ENCODE assay signal across 8 mouse cellular contexts in genomic region chr4:145199982-145200699, GRCm38 (mm10). TPM values are rescaled to one million over a fixed set of nuclear protein-coding genes. Genes with fewer than 3 reads are reported as not detected.
DNase-seq lines count a peak whose midpoint lies in the region; ATAC-seq and TF ChIP-seq lines count a peak whose summit lies in the region.

No protein-coding gene starts in this region.

- H3K4me1 ChIP-seq in ES-Bruce4 (ENCODE audit: control insufficient read depth, insufficient read depth, low read length): peaks cover 6% of the 10 kb centered on the region
- 0 out of 2 replicates have a peak, but pooled peaks cover 2% of the 10 kb centered on the region for H3K4me1 ChIP-seq in intestine, postnatal 0 days (replicated peaks; ENCODE audit: control insufficient read depth, insufficient read depth, low read length)

- no peaks in the 10 kb centered on the region for H3K36me3 ChIP-seq in ES-Bruce4 (ENCODE audit: control insufficient read depth, insufficient read depth, low read length, poor library complexity, severe bottlenecking)
- no peaks in the 10 kb centered on the region for H3K36me3 ChIP-seq in intestine, postnatal 0 days (ENCODE audit: control insufficient read depth, insufficient read depth)

- H3K27me3 ChIP-seq in ES-Bruce4 (ENCODE audit: control insufficient read depth, insufficient read depth, low read length, poor library complexity, severe bottlenecking): no peaks in the 10 kb centered on the region
- H3K27me3 ChIP-seq in intestine, postnatal 0 days (replicated peaks; ENCODE audit: control insufficient read depth, insufficient read depth, low read length): no peaks in the 10 kb centered on the region

- no peak for TF ChIP-seq CTCF in ES-Bruce4 (IDR thresholded peaks at IDR 0.05; ENCODE audit: low read depth, low read length)
- no peak for TF ChIP-seq CTCF in intestine, postnatal 0 days (IDR thresholded peaks at IDR 0.05; ENCODE audit: low read depth)

- H3K4me3 ChIP-seq in ES-Bruce4 (ENCODE audit: low read depth, low read length): no peak overlapping the region
- no peak overlapping the region for H3K4me3 ChIP-seq in intestine, postnatal 0 days (ENCODE audit: low read depth, low read length)

- H3K4me2 ChIP-seq in intestine, postnatal 0 days (replicated peaks; ENCODE audit: low read depth): no peak overlapping the region

- H3K9ac ChIP-seq in ES-Bruce4 (ENCODE audit: low read depth, poor library complexity, severe bottlenecking): peak overlapping the region; percentile 39; the same call in 1 of the 2 replicates
- no peak overlapping the region for H3K9ac ChIP-seq in intestine, postnatal 0 days (ENCODE audit: low read depth, low read length)

- peak; percentile 44; the same call in 1 of the 2 replicates for TF ChIP-seq EP300 in ES-Bruce4 (IDR thresholded peaks at IDR 0.05; ENCODE audit: insufficient read depth, low read depth, low read length)

- peak; percentile 94 for ATAC-seq in frontal cortex, adult (ENCODE audit: low TSS enrichment)
- ATAC-seq in erythroblast, adult 5-6 weeks (replicated peaks; ENCODE audit: low FRiP score, poor library complexity, severe bottlenecking): peak; percentile 85
- ATAC-seq in intestine, postnatal 0 days: peak; percentile 75

- no peaks in the 10 kb centered on the region for H3K9me3 ChIP-seq in ES-Bruce4 (replicated peaks; ENCODE audit: control insufficient read depth, insufficient read depth, low read length, poor library complexity, severe bottlenecking)
- no peaks in the 10 kb centered on the region for H3K9me3 ChIP-seq in intestine, postnatal 0 days (ENCODE audit: control insufficient read depth)

- no peak for DNase-seq in frontal cortex, postnatal 10 days (ENCODE audit: low spot score in 2 of 2)
- peak; percentile 70 for DNase-seq in lung, postnatal 10 days
- DNase-seq in retina, embryonic 14.5 days (ENCODE audit: low spot score): no peak
- no peak for DNase-seq in ovary, adult 18-20 months (ENCODE audit: low spot score)

- no peak for TF ChIP-seq POLR2A in ES-Bruce4 (IDR thresholded peaks at IDR 0.05; ENCODE audit: insufficient read depth, low read length)

- H3K27ac ChIP-seq in ES-Bruce4 (ENCODE audit: insufficient read depth, low read length): peak overlapping the region; percentile 36
- H3K27ac ChIP-seq in intestine, postnatal 0 days (ENCODE audit: low read depth, low read length): peak overlapping the region; percentile 42; the same call in 1 of the 2 replicates

- 12% methylated on average over 11 of the region's 11 CpGs for WGBS in intestine, postnatal 0 days

RNA-seq across cellular contexts. Expression of gene Vps13d, which starts 5.3 kb away (rescaled TPM):
- polyA plus RNA-seq in ES-Bruce4 (2011; ENCODE audit: insufficient read depth, insufficient read length, low read depth, missing spikeins): 15.6 and 16.1 TPM in 2 replicates
- 33.9 and 44.2 TPM in 2 replicates for total RNA-seq in erythroblast, adult 5-6 weeks (2015; ENCODE audit: low replicate concordance)
- 38.5 and 46.0 TPM in 2 replicates for total RNA-seq in erythroblast, adult 5-6 weeks (2017; ENCODE audit: low replicate concordance)
- 14.8 and 18.2 TPM in 2 replicates for polyA plus RNA-seq in intestine, postnatal 0 days (2015; fragmentation: Nextera tagmentation; extraction: Ambion mirVana)

RNA-seq across cellular contexts. Expression of gene Tnfrsf1b, which starts 46.5 kb away (rescaled TPM):
- 3.9 and 4.7 TPM in 2 replicates for polyA plus RNA-seq in ES-Bruce4 (2011; ENCODE audit: insufficient read depth, insufficient read length, low read depth, missing spikeins)
- 10.6 and 19.9 TPM in 2 replicates for total RNA-seq in erythroblast, adult 5-6 weeks (2015; ENCODE audit: low replicate concordance)
- total RNA-seq in erythroblast, adult 5-6 weeks (2017; ENCODE audit: low replicate concordance): 10.0 and 12.1 TPM in 2 replicates
- 2.8 and 2.9 TPM in 2 replicates for polyA plus RNA-seq in intestine, postnatal 0 days (2015; fragmentation: Nextera tagmentation; extraction: Ambion mirVana)
